9 mouse cellular contexts compared by ENCODE assay signal in genomic region chr2:157989946-157990345, GRCm38 (mm10). TPM values are rescaled to one million over a fixed set of nuclear protein-coding genes. Genes with fewer than 3 reads are reported as not detected.
DNase-seq lines count a peak whose midpoint lies in the region; ATAC-seq and TF ChIP-seq lines count a peak whose summit lies in the region.
"Had no signal": no experiment of that assay in that cellular context is flagged by ENCODE, and none has a peak within 500 bp of the region (broad histone marks: within the 10 kb centered on the region; RNA-seq: fewer than 3 reads in every experiment).

No protein-coding gene starts in this region.

- no peaks in the 10 kb centered on the region; the same call in 1 of the 2 replicates for H3K4me1 ChIP-seq in heart, postnatal 0 days (ENCODE audit: control insufficient read depth, insufficient read depth)
- H3K4me1 ChIP-seq in testis, adult 2 months (ENCODE audit: control insufficient read depth, insufficient read depth, low read length) = no peaks in the 10 kb centered on the region
- no peaks in the 10 kb centered on the region for H3K4me1 ChIP-seq in stomach, postnatal 0 days (replicated peaks; ENCODE audit: control insufficient read depth, insufficient read depth)
- H3K4me1 ChIP-seq in forebrain, embryonic 13.5 days = peaks cover 13% of the 10 kb centered on the region; the same call in 1 of the 2 replicates

- no peak overlapping the region for H3K27ac ChIP-seq in heart, postnatal 0 days (ENCODE audit: low read depth)
- no peak overlapping the region for H3K27ac ChIP-seq in testis, adult 2 months (ENCODE audit: control insufficient read depth, insufficient read depth, low read depth, low read length)
- H3K27ac ChIP-seq in stomach, postnatal 0 days (replicated peaks) = no peak overlapping the region
- H3K27ac ChIP-seq in forebrain, embryonic 13.5 days = no peak overlapping the region

- TF ChIP-seq EP300 in heart, postnatal 0 days (IDR thresholded peaks at IDR 0.05; ENCODE audit: low read depth) = no peak
- TF ChIP-seq EP300 in stomach, postnatal 0 days (optimal IDR thresholded peaks at IDR 0.05) = no peak

- no peak overlapping the region for H3K9ac ChIP-seq in heart, postnatal 0 days (replicated peaks; ENCODE audit: low read depth, low read length)
- no peak overlapping the region for H3K9ac ChIP-seq in stomach, postnatal 0 days (ENCODE audit: low read length)
- H3K9ac ChIP-seq in forebrain, embryonic 13.5 days = no peak overlapping the region

- peak; percentile 61 for TF ChIP-seq CTCF in heart, postnatal 0 days (IDR thresholded peaks at IDR 0.05; ENCODE audit: low read depth)
- TF ChIP-seq CTCF in testis, adult 2 months (IDR thresholded peaks at IDR 0.05; ENCODE audit: control insufficient read depth, insufficient read depth, insufficient replicate concordance, low read depth, low read length) = no peak
- peak; percentile 76 for TF ChIP-seq CTCF in stomach, postnatal 0 days (IDR thresholded peaks at IDR 0.05; ENCODE audit: low read depth)

- H3K4me2 ChIP-seq in heart, postnatal 0 days (ENCODE audit: low read depth, low read length) = no peak overlapping the region
- no peak overlapping the region for H3K4me2 ChIP-seq in stomach, postnatal 0 days (replicated peaks; ENCODE audit: low read depth)
- H3K4me2 ChIP-seq in forebrain, embryonic 13.5 days = no peak overlapping the region

- ATAC-seq in heart, postnatal 0 days (ENCODE audit: insufficient read depth, low read depth) = no peak
- ATAC-seq in stomach, postnatal 0 days (ENCODE audit: low FRiP score, low TSS enrichment) = no peak
- ATAC-seq in cerebellum, adult (ENCODE audit: insufficient number of reproducible peaks, low FRiP score, low TSS enrichment) = no peak
- ATAC-seq in forebrain, embryonic 13.5 days = no peak

- TF ChIP-seq POLR2A in testis, adult 2 months (IDR thresholded peaks at IDR 0.05; ENCODE audit: control insufficient read depth, low read depth, low read length) = no peak

- H3K27me3 ChIP-seq in heart, postnatal 0 days (ENCODE audit: control insufficient read depth, insufficient read depth, low read length) = no peaks in the 10 kb centered on the region
- no peaks in the 10 kb centered on the region for H3K27me3 ChIP-seq in testis, adult 2 months (ENCODE audit: control insufficient read depth, insufficient read depth, low read length)
- H3K27me3 ChIP-seq in stomach, postnatal 0 days (ENCODE audit: control insufficient read depth, insufficient read depth, low read length) = no peaks in the 10 kb centered on the region
- no peaks in the 10 kb centered on the region for H3K27me3 ChIP-seq in forebrain, embryonic 13.5 days

- 97% methylated on average over 2 of the region's 2 CpGs for WGBS in heart, postnatal 0 days
- 87% methylated on average over 2 of the region's 2 CpGs for WGBS in stomach, postnatal 0 days
- 96% methylated on average over 2 of the region's 2 CpGs for WGBS in forebrain, embryonic 13.5 days

- no peaks in the 10 kb centered on the region for H3K9me3 ChIP-seq in heart, postnatal 0 days (replicated peaks; ENCODE audit: control insufficient read depth, low read length)
- H3K9me3 ChIP-seq in stomach, postnatal 0 days (ENCODE audit: control insufficient read depth, low read length) = no peaks in the 10 kb centered on the region
- no peaks in the 10 kb centered on the region for H3K9me3 ChIP-seq in forebrain, embryonic 13.5 days (replicated peaks)

- no peak overlapping the region for H3K4me3 ChIP-seq in heart, postnatal 0 days (ENCODE audit: low read depth, low read length)
- H3K4me3 ChIP-seq in testis, adult 2 months (ENCODE audit: control insufficient read depth, low read depth, low read length) = peak overlapping the region; percentile 77
- no peak overlapping the region for H3K4me3 ChIP-seq in stomach, postnatal 0 days (ENCODE audit: low read depth, low read length)
- H3K4me3 ChIP-seq in forebrain, embryonic 13.5 days = no peak overlapping the region
- H3K4me3 ChIP-seq: myocyte had no signal

- H3K36me3 ChIP-seq in heart, postnatal 0 days (replicated peaks; ENCODE audit: control insufficient read depth, insufficient read depth, low read length) = peaks cover 47% of the 10 kb centered on the region
- H3K36me3 ChIP-seq in testis, adult 2 months (ENCODE audit: control insufficient read depth, insufficient read depth, low read length) = no peaks in the 10 kb centered on the region; the same call in 1 of the 2 replicates
- H3K36me3 ChIP-seq in stomach, postnatal 0 days (ENCODE audit: control insufficient read depth, insufficient read depth, low read length) = peaks cover 14% of the 10 kb centered on the region; the same call in 1 of the 2 replicates
- peaks cover 38% of the 10 kb centered on the region for H3K36me3 ChIP-seq in forebrain, embryonic 13.5 days (ENCODE audit: poor library complexity, severe bottlenecking)

- DNase-seq in heart, postnatal 0 days (ENCODE audit: low spot score) = no peak
- no peak for DNase-seq in heart, adult 9 months (ENCODE audit: low spot score in 2 of 2)
- DNase-seq in testis, postnatal 10 days (ENCODE audit: low spot score) = no peak
- DNase-seq in fibroblast of lung, adult 2 months (ENCODE audit: low read depth) = peak; percentile 14
- DNase-seq in stomach, postnatal 0 days (ENCODE audit: low spot score) = peak; percentile 29

RNA-seq across cellular contexts. Expression of gene Tti1, which starts 38.3 kb away (rescaled TPM):
- total RNA-seq in heart, postnatal 0 days (2014; rRNA removed; ENCODE audit: low replicate concordance) = 13.3 and 23.2 TPM in 2 replicates
- polyA plus RNA-seq in heart, postnatal 0 days (2015; fragmentation: Nextera tagmentation; extraction: Ambion mirVana) = 12.5 and 13.2 TPM in 2 replicates
- 17.7 and 17.9 TPM in 2 replicates for polyA plus RNA-seq in testis, adult 2 months (2012; rRNA removed)
- polyA plus RNA-seq in stomach, postnatal 0 days (2015; fragmentation: Nextera tagmentation; extraction: Ambion mirVana) = 7.0 and 7.7 TPM in 2 replicates
- 21.0 and 25.9 TPM in 2 replicates for polyA plus RNA-seq in forebrain, embryonic 13.5 days (2015; fragmentation: Nextera tagmentation; extraction: Ambion mirVana)

RNA-seq across cellular contexts. Expression of gene Rprd1b, which starts 38.4 kb away (rescaled TPM):
- total RNA-seq in heart, postnatal 0 days (2014; rRNA removed; ENCODE audit: low replicate concordance) = 13.5 and 14.9 TPM in 2 replicates
- polyA plus RNA-seq in heart, postnatal 0 days (2015; fragmentation: Nextera tagmentation; extraction: Ambion mirVana) = 19.4 and 24.5 TPM in 2 replicates
- 7.2 and 7.3 TPM in 2 replicates for polyA plus RNA-seq in testis, adult 2 months (2012; rRNA removed)
- 20.3 and 20.8 TPM in 2 replicates for polyA plus RNA-seq in stomach, postnatal 0 days (2015; fragmentation: Nextera tagmentation; extraction: Ambion mirVana)
- polyA plus RNA-seq in forebrain, embryonic 13.5 days (2015; fragmentation: Nextera tagmentation; extraction: Ambion mirVana) = 51.3 and 54.2 TPM in 2 replicates

Comparison
In these comparisons a context has a peak if more than half of its experiments do, and no peak if none do; other contexts are left out.
1. DNase-seq: peak in fibroblast of lung, adult 2 months (single experiment) and stomach, postnatal 0 days (single experiment); none in heart, postnatal 0 days (single experiment), heart, adult 9 months (0 of 2) and testis, postnatal 10 days (single experiment).